Mouse (Mus musculus) embryonic facial prominence, embryonic 10.5 days (tissue): ENCODE measurements at regions not wholly inside any gene's neighbourhood (a gene's known extent, or its start where the extent isn't known, plus 50 kb on each side); places are given as distances from the start of the nearest gene placed in this dataset.
A peak's percentile ranks its signal among the peaks of the same experiment; 100 is the strongest.

Experiments used
- DNase-seq: peaks from one replicate; pipeline ENCODE4 v3.0.0-alpha.2; 2017; ENCODE audit warnings: low spot score
- H3K27ac ChIP-seq: fragments of 300-500 bp; sonication (generic); replicated peaks from 2 replicates; pipeline ENCODE4 v1.5.1; 2016; ENCODE audit warnings: mild to moderate bottlenecking
- H3K27me3 ChIP-seq: fragments of 300-500 bp; sonication (generic); replicated peaks from 2 replicates; pipeline ENCODE4 v1.6.1; 2016; ENCODE audit warnings: low read depth, mild to moderate bottlenecking; ENCODE audit not compliant: poor library complexity, severe bottlenecking
- H3K36me3 ChIP-seq: fragments of 300-500 bp; sonication (generic); replicated peaks from 2 replicates; pipeline ENCODE4 v1.6.1; 2016; ENCODE audit warnings: mild to moderate bottlenecking, moderate library complexity
- H3K4me1 ChIP-seq: fragments of 300-500 bp; sonication (generic); 2 replicates; pipeline ENCODE4 v1.6.1; 2016
- H3K4me3 ChIP-seq: fragments of 300-500 bp; sonication (generic); 2 replicates; pipeline ENCODE4 v1.5.1; 2016; ENCODE audit warnings: mild to moderate bottlenecking, moderate library complexity
- H3K9me3 ChIP-seq: fragments of 300-500 bp; sonication (generic); 2 replicates; pipeline ENCODE4 v1.6.1; 2016; ENCODE audit warnings: mild to moderate bottlenecking
- WGBS: fragments of 180-500 bp; shearing (Covaris S2); methylation state at CpG from one replicate; pipeline ENCODE4 v1.1.7; 2016; 5-methylcytosine and 5-hydroxymethylcytosine counted together

DNA sequence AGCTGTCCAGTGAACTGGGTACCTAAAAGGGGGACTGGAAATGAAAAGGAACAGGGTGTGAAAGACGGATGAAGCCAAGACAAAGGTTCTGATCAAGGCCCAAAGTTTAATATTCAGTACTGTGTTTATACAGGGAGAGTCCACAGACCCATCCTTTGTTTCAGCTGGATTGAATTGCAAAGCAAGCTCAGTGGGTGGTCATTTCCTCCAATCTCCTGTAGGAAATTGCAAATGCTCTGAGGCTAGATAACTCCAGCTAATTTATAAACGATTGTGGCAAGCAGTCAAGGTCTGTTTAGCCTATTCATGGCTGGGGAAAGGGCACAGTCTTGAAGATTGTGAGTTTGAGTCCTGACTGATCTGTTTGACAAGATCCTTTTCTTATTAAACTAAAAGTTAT is 650.3 kb downstream of the Ccdc50 start:
- DNase-seq: no peak
- 24% methylated on average over 2 of the region's 2 CpGs for WGBS
- no peaks in the 10 kb centered on the region for H3K4me1 ChIP-seq
- H3K9me3 ChIP-seq: no peaks in the 10 kb centered on the region
- no peaks in the 10 kb centered on the region for H3K27me3 ChIP-seq
- no peak overlapping the region for H3K4me3 ChIP-seq
- no peak overlapping the region for H3K27ac ChIP-seq
- no peaks in the 10 kb centered on the region for H3K36me3 ChIP-seq

DNA sequence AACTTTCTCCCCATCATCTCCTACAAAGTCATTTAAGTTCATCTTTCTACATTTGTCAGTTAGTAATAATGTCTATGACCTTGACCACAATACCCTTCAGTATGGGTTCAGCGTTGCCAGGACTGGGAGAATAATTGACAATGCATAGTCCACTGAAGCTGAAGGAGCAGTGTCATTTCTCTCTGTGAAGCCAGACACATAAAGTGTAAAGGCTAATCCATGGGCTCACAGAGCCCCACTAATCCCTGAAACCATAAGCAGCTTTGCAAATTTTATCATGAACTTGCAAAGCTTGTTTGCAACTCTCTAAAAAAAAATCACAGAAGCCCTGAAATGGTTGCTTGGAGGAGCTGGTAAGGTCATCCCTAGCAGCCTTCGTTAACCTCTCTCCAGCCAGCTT is 654.4 kb downstream of the Ccdc50 start:
- H3K4me1 ChIP-seq: no peaks in the 10 kb centered on the region
- DNase-seq: no peak
- no peak overlapping the region for H3K27ac ChIP-seq
- H3K9me3 ChIP-seq: no peaks in the 10 kb centered on the region
- 60% methylated on average over 2 of the region's 2 CpGs for WGBS
- no peak overlapping the region for H3K4me3 ChIP-seq
- H3K27me3 ChIP-seq: no peaks in the 10 kb centered on the region
- no peaks in the 10 kb centered on the region for H3K36me3 ChIP-seq

GRCm38 (mm10) chr16:28064785-28065301 is 676.2 kb downstream of the Ccdc50 start:
- H3K27me3 ChIP-seq: no peaks in the 10 kb centered on the region
- WGBS: 55% methylated on average over 5 of the region's 5 CpGs
- no peak overlapping the region for H3K4me3 ChIP-seq
- peak; percentile 20 for DNase-seq
- 0 out of 2 replicates have a peak, but pooled peaks cover 4% of the 10 kb centered on the region for H3K4me1 ChIP-seq
- no peaks in the 10 kb centered on the region for H3K9me3 ChIP-seq
- H3K27ac ChIP-seq: no peak overlapping the region
- no peaks in the 10 kb centered on the region for H3K36me3 ChIP-seq

DNA sequence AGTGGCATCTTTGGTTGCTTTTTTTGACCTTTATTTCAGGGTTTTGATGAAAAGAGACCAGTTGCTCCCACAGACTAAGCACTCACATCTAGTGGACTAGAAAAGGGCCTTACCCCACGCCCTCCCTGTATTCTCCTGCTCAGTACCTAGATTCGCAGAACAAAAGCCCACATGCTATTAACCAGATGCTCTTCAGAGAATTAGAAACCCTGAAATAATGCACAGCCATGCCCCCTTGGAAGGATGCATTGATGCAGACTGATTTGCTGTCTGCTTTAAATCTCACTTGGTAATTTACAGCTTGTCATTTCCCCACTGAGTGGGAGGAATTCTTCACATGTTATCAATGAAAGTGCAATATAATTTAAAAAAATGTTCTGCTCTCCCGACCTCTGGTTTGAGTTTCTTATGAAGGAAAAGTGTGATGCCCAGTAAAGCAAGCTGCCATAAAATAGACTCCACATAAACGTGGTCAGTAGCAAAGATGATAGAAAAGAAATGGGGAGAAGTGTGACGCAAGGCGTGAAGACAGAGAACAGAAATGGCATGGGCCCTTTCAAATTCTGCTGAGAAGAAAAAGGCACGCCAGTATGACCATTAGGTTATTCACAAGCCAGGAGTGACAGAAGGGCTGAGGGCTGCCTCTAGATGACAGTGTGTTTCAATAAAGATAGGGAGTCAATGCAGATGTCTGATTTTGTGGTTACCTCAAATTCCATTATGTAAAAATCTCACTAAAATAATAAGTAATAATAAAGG is 669.8 kb downstream of the Fgf12 start:
- no peak overlapping the region for H3K27ac ChIP-seq
- H3K4me1 ChIP-seq: no peaks in the 10 kb centered on the region
- 73% methylated on average over 7 of the region's 7 CpGs for WGBS
- no peaks in the 10 kb centered on the region for H3K27me3 ChIP-seq
- no peak overlapping the region for H3K4me3 ChIP-seq
- no peaks in the 10 kb centered on the region for H3K9me3 ChIP-seq
- DNase-seq: no peak
- no peaks in the 10 kb centered on the region for H3K36me3 ChIP-seq

DNA sequence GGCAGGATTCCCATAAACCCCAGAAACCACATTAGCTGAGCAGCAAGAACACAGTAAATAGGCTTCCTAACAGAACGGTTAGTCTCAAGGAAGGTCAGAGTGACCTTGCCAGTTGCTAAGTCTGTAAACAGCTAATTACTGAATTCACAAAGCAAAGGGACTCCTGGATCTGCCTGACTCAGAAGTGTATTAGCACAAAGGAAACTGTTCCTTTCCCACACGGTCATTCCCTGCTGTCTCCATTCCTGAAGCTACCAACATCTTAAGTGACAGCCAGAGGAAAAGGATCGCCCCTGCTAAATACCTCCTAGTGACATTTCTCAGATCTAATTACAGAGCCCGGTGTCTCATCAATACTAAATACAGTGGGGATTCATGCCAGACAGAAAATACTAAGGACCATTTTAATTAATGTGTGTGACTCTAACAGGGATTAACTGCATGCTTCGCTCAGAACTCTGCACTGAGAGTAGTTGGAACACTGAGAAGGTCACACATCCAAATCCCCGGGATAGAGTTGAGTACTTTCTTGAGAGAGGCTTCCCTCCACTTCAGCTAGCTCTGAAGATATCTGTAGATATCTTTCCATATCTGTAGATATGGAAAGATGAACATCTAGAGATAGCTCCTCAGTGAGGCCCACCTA is 663.3 kb downstream of the Fgf12 start:
- H3K4me1 ChIP-seq: no peaks in the 10 kb centered on the region
- H3K27ac ChIP-seq: no peak overlapping the region
- no peak for DNase-seq
- no peaks in the 10 kb centered on the region for H3K9me3 ChIP-seq
- no peaks in the 10 kb centered on the region for H3K27me3 ChIP-seq
- 62% methylated on average over 6 of the region's 6 CpGs for WGBS
- no peaks in the 10 kb centered on the region for H3K36me3 ChIP-seq
- no peak overlapping the region for H3K4me3 ChIP-seq

- no peak overlapping the region for H3K4me3 ChIP-seq
- H3K36me3 ChIP-seq: no peaks in the 10 kb centered on the region
- peak; percentile 34 for DNase-seq
- H3K4me1 ChIP-seq: peaks cover 16% of the 10 kb centered on the region
- no peak overlapping the region for H3K27ac ChIP-seq
- WGBS: 52% methylated on average over 9 of the region's 9 CpGs
- H3K9me3 ChIP-seq: no peaks in the 10 kb centered on the region
- H3K27me3 ChIP-seq: no peaks in the 10 kb centered on the region
These were observed 648.4 kb downstream of the Fgf12 start for GRCm38 (mm10) chr16:28104255-28105076.

DNA sequence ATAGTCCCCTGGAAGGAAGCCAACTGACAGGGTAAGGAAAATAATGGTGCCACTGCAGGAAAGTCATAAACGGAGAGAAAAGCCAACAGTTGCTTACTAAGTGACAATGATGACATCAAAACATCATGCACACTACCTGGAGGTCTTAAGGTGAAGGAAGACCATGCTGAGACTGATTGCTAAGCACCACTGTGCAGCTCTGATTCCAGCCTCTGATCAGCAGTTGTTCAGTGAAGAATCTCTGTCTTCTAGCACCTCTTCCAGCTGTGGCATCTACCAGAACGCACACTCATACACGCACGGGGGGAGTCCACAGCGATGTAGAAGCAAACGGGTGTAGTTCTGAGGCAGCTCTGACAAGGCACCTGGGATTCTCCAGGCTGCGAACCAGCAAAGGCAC is 647.8 kb downstream of the Fgf12 start:
- Histone ChIP-seq H3K36me3 (no peaks in the 10 kb centered on the region), H3K27me3 (no peaks in the 10 kb centered on the region), H3K9me3 (no peaks in the 10 kb centered on the region), H3K4me3 (no peak overlapping the region), H3K27ac (no peak overlapping the region), H3K4me1 (peaks cover 16% of the 10 kb centered on the region)
- DNase-seq: peak; percentile 10
- 65% methylated on average over 7 of the region's 7 CpGs for WGBS

DNA sequence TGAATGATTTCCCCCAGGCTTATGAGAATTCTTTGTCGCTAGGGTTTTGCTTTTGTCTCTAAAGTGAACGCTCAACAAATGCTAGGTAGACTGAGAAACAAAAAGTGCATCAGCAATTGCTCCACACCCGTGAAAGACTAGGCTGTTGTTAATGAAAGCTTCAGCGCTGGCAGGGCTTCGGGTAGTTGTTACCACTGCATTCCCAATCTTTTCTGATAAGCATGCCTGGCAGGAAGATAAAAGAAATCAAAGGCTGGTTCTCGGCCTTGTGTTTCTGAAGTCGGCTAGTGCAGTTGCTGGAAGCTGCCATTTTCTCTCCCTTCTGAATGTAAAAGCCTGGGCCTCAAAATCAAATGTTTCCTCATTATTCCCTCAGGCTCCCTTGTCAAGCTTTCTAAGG is 647.0 kb downstream of the Fgf12 start:
- peaks cover 16% of the 10 kb centered on the region for H3K4me1 ChIP-seq
- no peak for DNase-seq
- H3K27me3 ChIP-seq: no peaks in the 10 kb centered on the region
- no peak overlapping the region for H3K4me3 ChIP-seq
- H3K27ac ChIP-seq: no peak overlapping the region
- no peaks in the 10 kb centered on the region for H3K9me3 ChIP-seq
- WGBS: 64% methylated on average over 7 of the region's 7 CpGs
- no peaks in the 10 kb centered on the region for H3K36me3 ChIP-seq

DNA sequence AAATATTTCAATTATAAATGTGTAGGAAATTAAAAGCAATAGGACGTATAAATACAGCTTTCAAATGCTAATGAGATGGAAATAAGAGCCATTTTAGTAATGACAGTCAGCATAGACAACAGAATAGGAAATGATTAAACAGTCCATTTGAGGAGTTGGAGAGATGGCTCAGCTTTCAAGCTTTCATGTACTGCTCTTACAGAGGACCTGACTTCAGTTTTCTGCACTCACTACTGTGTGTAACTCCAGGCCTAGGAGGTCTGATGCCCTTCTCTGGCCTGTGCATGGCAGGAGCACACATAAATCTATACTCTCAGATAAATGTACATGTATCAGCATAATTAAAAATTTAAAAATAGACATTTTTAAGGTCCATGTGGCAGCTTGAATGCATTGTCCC is 643.1 kb downstream of the Fgf12 start:
- Histone ChIP-seq H3K27ac (no peak overlapping the region), H3K4me1 (peaks cover 12% of the 10 kb centered on the region), H3K9me3 (no peaks in the 10 kb centered on the region), H3K4me3 (no peak overlapping the region), H3K27me3 (no peaks in the 10 kb centered on the region), H3K36me3 (no peaks in the 10 kb centered on the region)
- no peak for DNase-seq
- WGBS: 76% methylated on average over 1 of the region's 1 CpGs
